Mouse (Mus musculus): ENCODE data around the gene Cd81. TPM values are rescaled to one million over a fixed set of nuclear protein-coding genes. Genes with fewer than 3 reads are reported as not detected.

Cd81 gene
- polyA plus RNA-seq, 2 experiments, result 48.0 to 120 TPM

DNA sequence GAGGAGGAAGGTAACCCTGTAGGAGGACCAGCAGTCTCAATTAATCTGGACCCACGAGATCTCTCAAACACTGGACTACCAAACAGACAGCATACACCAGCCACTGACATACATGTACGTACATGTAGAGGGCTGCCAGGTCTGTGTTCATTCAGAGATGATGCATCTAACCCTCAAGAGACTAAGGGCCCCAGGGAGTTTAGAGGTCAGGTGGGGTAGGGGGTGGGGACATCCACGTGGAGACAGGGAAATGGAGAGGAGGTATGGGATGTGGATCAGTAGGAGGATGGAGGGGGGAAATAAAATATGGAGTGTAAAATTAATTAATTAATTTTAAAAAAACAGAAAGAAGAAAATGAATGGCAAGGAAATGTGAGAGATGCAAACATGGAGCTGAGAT, 15.8 kb upstream of the Cd81 start:
- TF ChIP-seq EP300 (IDR thresholded peaks at IDR 0.05; ENCODE audit: low read depth) (no peak), CTCF (IDR thresholded peaks at IDR 0.05; ENCODE audit: low read depth) (no peak)
- Histone ChIP-seq H3K27ac (no peak overlapping the region), H3K36me3 (replicated peaks; ENCODE audit: control insufficient read depth, insufficient read depth, low read depth) (no peaks in the 10 kb centered on the region), H3K4me3 (ENCODE audit: insufficient read depth in 1 of 2, low read depth in 2 of 2, low read length in 2 of 2) (no peak overlapping the region), H3K27me3 (ENCODE audit: control insufficient read depth, insufficient read depth, low read length) (no peaks in the 10 kb centered on the region), H3K4me2 (ENCODE audit: low read depth) (no peak overlapping the region), H3K9me3 (ENCODE audit: control insufficient read depth, low read length) (no peaks in the 10 kb centered on the region), H3K9ac (replicated peaks) (no peak overlapping the region), H3K4me1 (replicated peaks; ENCODE audit: control insufficient read depth in 2 of 2, insufficient read depth in 2 of 2, low read length in 1 of 2) (peaks cover 0 to 13% of the 10 kb centered on the region in 2 experiments; a peak in 2 of 4 replicates)
- ATAC-seq (ENCODE audit: insufficient read depth), result no peak
- WGBS (ENCODE audit: insufficient replicate concordance), result 58% methylated on average over 3 of the region's 3 CpGs
- no peak for DNase-seq (ENCODE audit: low read depth in 3 of 3, low spot score in 3 of 3)

DNA sequence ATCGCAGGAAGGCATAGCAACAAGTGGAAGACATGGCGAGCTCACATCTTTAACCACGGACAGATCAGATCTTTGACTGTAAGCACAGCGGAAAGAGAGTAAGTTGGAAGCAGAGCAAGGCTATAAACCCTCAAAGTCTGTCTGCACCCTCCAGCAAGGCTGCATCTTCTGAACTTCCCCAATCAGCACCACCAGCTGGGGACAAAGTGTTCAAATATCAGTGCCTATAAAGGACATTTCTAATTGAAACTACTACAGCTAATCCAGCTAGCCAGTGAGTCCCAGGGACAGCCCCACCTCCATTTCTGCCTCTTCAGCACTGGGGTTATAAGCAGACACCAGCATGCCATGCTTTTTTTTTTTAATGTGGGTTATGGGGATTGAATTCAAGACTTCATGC, 15.2 kb upstream of the Cd81 start:
- H3K9ac ChIP-seq (replicated peaks), result no peak overlapping the region
- no peak for DNase-seq (ENCODE audit: low read depth in 3 of 3, low spot score in 3 of 3)
- WGBS (ENCODE audit: insufficient replicate concordance), result 47% methylated on average over 4 of the region's 4 CpGs
- peaks cover 0 to 18% of the 10 kb centered on the region in 2 experiments; a peak in 2 of 4 replicates for H3K4me1 ChIP-seq (replicated peaks; ENCODE audit: control insufficient read depth in 2 of 2, insufficient read depth in 2 of 2, low read length in 1 of 2)
- H3K4me2 ChIP-seq (ENCODE audit: low read depth), result no peak overlapping the region
- no peaks in the 10 kb centered on the region for H3K9me3 ChIP-seq (ENCODE audit: control insufficient read depth, low read length)
- TF ChIP-seq EP300 (IDR thresholded peaks at IDR 0.05; ENCODE audit: low read depth) (no peak), CTCF (IDR thresholded peaks at IDR 0.05; ENCODE audit: low read depth) (no peak)
- H3K27ac ChIP-seq, result no peak overlapping the region
- no peak for ATAC-seq (ENCODE audit: insufficient read depth)
- H3K4me3 ChIP-seq (ENCODE audit: insufficient read depth in 1 of 2, low read depth in 2 of 2, low read length in 2 of 2), result no peak overlapping the region
- no peaks in the 10 kb centered on the region for H3K36me3 ChIP-seq (replicated peaks; ENCODE audit: control insufficient read depth, insufficient read depth, low read depth)
- H3K27me3 ChIP-seq (ENCODE audit: control insufficient read depth, insufficient read depth, low read length), result no peaks in the 10 kb centered on the region

DNA sequence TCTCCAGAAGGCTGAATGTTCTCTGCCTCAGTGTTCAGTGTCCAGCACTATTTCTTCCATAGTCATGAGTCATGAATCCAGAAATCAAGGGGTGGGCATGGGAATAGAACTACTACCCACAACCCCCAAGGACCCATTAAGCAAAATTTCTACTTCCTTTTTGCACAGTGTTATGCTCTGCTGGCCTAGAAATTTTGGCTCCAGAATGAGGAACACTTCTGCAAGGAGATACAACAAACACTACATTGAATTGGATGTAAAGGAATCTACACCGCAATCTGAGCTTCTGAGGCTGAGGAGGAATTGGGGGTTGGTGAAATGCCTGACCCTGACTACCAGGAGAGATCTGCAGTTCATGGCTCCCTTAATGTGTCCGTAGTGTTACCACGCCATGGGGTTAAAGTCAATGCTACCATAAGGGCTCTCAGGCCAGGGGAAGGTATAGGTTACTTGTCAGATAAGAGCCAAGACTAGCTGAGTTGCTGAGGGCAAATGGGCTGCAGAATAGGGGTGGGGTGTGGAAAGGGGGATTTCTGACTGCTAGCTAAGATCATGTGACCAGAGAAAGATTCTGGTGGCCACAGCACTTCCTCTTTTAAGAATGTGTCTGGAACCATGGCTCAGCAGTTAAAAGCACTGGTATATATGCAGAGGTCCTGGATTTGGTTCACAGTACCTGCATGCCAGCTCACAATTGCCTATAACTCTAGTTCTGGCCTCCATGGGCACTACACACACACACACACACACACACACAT, 14.2 kb upstream of the Cd81 start:
- Histone ChIP-seq H3K27ac (no peak overlapping the region), H3K4me2 (ENCODE audit: low read depth) (no peak overlapping the region), H3K36me3 (replicated peaks; ENCODE audit: control insufficient read depth, insufficient read depth, low read depth) (no peaks in the 10 kb centered on the region), H3K9me3 (ENCODE audit: control insufficient read depth, low read length) (no peaks in the 10 kb centered on the region), H3K27me3 (ENCODE audit: control insufficient read depth, insufficient read depth, low read length) (no peaks in the 10 kb centered on the region), H3K4me1 (replicated peaks; ENCODE audit: control insufficient read depth in 2 of 2, insufficient read depth in 2 of 2, low read length in 1 of 2) (peaks cover 0 to 28% of the 10 kb centered on the region in 2 experiments; a peak in 2 of 4 replicates), H3K4me3 (ENCODE audit: insufficient read depth in 1 of 2, low read depth in 2 of 2, low read length in 2 of 2) (no peak overlapping the region), H3K9ac (replicated peaks) (no peak overlapping the region)
- no peak for TF ChIP-seq EP300 (IDR thresholded peaks at IDR 0.05; ENCODE audit: low read depth)
- no peak for TF ChIP-seq CTCF (IDR thresholded peaks at IDR 0.05; ENCODE audit: low read depth)
- ATAC-seq (ENCODE audit: insufficient read depth) (no peak), DNase-seq (ENCODE audit: low read depth in 3 of 3, low spot score in 3 of 3) (no peak)
- 30% methylated on average over 3 of the region's 3 CpGs for WGBS (ENCODE audit: insufficient replicate concordance)

- Histone ChIP-seq H3K4me1 (replicated peaks; ENCODE audit: control insufficient read depth in 2 of 2, insufficient read depth in 2 of 2, low read length in 1 of 2) (peaks cover 0 to 28% of the 10 kb centered on the region in 2 experiments; a peak in 2 of 4 replicates), H3K9me3 (ENCODE audit: control insufficient read depth, low read length) (no peaks in the 10 kb centered on the region), H3K4me3 (ENCODE audit: insufficient read depth in 1 of 2, low read depth in 2 of 2, low read length in 2 of 2) (no peak overlapping the region), H3K36me3 (replicated peaks; ENCODE audit: control insufficient read depth, insufficient read depth, low read depth) (no peaks in the 10 kb centered on the region), H3K27ac (no peak overlapping the region), H3K4me2 (ENCODE audit: low read depth) (no peak overlapping the region), H3K27me3 (ENCODE audit: control insufficient read depth, insufficient read depth, low read length) (no peaks in the 10 kb centered on the region), H3K9ac (replicated peaks) (no peak overlapping the region)
- DNase-seq (ENCODE audit: low read depth in 3 of 3, low spot score in 3 of 3) (no peak), ATAC-seq (ENCODE audit: insufficient read depth) (no peak)
- no peak for TF ChIP-seq CTCF (IDR thresholded peaks at IDR 0.05; ENCODE audit: low read depth)
- no peak for TF ChIP-seq EP300 (IDR thresholded peaks at IDR 0.05; ENCODE audit: low read depth)
- WGBS (ENCODE audit: insufficient replicate concordance), result 70% methylated on average over 3 of the region's 3 CpGs
Measured at GRCm38 (mm10) chr7:143040561-143040960, 12.0 kb upstream of the Cd81 start.

DNA sequence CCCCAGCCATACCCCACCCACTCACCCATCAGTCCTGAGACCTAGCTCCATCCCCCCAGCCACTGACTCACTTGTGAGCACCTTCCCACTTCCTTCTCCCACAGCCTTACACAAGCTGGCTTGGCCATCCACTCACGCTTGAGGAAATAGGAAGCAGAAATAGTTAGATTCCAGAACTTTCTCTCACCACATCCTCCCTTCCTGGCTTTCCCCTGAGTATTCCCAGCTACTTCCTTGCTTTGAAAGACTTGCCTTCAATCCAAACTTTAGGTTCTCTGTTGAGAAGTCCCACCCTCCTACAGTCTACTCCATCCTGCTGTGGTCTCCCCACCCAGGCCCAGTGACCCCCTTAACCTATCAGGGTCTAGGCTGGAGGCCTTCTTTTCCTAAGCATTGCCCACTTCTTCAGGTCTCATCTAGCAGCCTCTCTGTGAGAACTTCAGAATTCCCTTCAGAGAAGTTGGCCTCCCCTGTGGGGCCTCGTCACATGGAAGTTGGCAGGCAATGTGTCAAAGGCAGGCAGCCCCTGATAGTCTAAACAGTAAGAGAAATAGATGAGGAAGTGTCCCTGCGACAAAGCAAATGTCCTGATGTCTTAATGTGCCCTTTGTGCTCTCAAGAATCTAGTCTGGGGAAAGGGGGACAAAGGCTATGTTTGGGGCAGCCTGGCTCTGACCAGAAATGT, 11.3 kb upstream of the Cd81 start:
- Histone ChIP-seq H3K36me3 (replicated peaks; ENCODE audit: control insufficient read depth, insufficient read depth, low read depth) (no peaks in the 10 kb centered on the region), H3K4me1 (replicated peaks; ENCODE audit: control insufficient read depth in 2 of 2, insufficient read depth in 2 of 2, low read length in 1 of 2) (peaks cover 0 to 28% of the 10 kb centered on the region in 2 experiments; a peak in 2 of 4 replicates), H3K4me3 (ENCODE audit: insufficient read depth in 1 of 2, low read depth in 2 of 2, low read length in 2 of 2) (no peak overlapping the region), H3K9ac (replicated peaks) (no peak overlapping the region), H3K9me3 (ENCODE audit: control insufficient read depth, low read length) (no peaks in the 10 kb centered on the region), H3K4me2 (ENCODE audit: low read depth) (no peak overlapping the region), H3K27me3 (ENCODE audit: control insufficient read depth, insufficient read depth, low read length) (no peaks in the 10 kb centered on the region), H3K27ac (no peak overlapping the region)
- no peak for DNase-seq (ENCODE audit: low read depth in 3 of 3, low spot score in 3 of 3)
- no peak for TF ChIP-seq EP300 (IDR thresholded peaks at IDR 0.05; ENCODE audit: low read depth)
- no peak for TF ChIP-seq CTCF (IDR thresholded peaks at IDR 0.05; ENCODE audit: low read depth)
- 34% methylated on average over 3 of the region's 3 CpGs for WGBS (ENCODE audit: insufficient replicate concordance)
- ATAC-seq (ENCODE audit: insufficient read depth), result no peak
